Mouse (Mus musculus): ENCODE results near the gene Sbds.
"Not testable (repeated sequence)": the region's sequence is repeated elsewhere in the genome, so short reads cannot be mapped to it uniquely, and the experiment has no call there.

The Sbds gene

DNA sequence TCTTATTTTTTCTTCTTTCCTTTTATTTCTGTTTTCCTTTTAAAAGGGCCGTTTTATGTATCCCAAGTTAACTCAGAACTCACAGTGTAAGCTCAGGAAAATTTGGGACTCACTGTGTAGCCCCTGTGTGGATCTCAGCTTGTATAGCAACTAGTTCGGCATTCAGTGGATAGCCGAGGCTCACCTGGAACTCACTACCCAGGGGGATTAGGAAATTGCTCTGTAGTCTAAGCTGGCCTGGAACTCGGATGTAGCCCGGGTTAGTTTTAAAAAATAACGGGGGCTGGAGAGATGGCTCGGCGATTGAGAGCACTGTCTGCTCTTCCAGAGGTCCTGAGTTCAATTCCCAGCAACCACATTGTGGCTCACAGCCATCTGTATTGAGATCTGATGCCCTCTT is 2.0 kb upstream of the Sbds start:
- in situ Hi-C loops (cut with MboI): no loop called here

DNA sequence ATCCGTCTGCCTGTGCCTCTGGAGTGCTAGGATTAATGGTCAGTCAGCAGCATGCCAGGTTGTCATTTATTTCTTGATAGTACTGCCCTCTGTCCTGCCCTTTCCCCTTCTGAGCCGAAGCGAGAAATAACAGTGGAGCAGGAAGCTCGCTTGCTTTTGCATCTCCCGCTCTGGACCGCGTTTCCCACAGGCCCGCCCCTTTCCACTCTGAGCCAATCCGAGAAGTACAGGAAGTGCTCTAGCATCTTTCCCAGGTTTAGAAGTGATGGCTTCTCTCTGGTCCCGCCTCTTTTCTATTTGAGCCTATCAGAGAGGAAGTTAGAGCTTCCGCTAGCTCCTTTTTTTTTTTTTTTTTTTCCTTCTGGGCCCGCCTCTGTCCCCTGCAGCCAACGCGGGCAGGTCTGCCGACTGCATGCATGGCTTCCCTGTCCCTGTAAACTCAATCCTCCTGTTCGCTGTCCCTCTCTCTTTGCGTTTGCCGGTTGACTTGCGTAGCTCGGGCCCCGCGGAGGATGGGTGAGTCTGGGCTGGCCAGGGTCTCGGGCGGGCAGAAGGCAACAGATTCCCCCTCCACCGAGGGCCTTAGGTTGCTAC is 1.4 kb upstream of the Sbds start:
- in situ Hi-C loops (cut with MboI): no loop called here

DNA sequence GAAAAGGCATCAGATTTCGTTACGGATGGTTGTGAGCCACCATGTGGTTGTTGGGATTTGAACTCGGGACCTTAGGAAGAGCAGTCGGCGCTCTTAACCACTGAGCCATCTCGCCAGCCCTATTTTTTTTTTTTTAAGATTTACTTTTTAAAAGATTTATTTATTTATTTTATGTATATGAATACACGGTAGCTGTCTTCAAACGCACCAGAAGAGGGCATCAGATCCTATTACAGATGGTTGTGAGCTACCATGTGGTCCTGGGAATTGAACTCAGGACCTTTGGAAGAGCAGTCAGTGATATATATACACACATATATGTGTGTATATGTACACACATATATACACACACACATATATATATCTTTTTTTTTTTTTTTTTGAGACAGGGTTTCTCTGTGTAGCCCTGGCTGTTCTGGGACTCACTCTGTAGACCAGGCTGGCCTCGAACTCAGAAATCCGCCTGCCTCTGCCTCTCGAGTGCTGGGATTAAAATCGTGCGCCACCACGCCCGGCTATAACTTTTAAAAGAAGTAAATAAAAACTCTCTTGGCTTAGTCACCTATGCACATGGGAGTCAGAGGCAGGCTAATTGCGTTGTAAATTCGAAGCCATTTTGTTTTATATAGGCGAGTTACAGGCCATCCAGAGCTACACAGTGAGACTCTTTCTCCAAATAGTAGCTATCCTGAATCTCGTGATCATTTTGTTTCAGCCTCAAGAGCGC is 632 bp upstream of the Sbds start:
- in situ Hi-C loops (cut with MboI): not testable (repeated sequence)

DNA sequence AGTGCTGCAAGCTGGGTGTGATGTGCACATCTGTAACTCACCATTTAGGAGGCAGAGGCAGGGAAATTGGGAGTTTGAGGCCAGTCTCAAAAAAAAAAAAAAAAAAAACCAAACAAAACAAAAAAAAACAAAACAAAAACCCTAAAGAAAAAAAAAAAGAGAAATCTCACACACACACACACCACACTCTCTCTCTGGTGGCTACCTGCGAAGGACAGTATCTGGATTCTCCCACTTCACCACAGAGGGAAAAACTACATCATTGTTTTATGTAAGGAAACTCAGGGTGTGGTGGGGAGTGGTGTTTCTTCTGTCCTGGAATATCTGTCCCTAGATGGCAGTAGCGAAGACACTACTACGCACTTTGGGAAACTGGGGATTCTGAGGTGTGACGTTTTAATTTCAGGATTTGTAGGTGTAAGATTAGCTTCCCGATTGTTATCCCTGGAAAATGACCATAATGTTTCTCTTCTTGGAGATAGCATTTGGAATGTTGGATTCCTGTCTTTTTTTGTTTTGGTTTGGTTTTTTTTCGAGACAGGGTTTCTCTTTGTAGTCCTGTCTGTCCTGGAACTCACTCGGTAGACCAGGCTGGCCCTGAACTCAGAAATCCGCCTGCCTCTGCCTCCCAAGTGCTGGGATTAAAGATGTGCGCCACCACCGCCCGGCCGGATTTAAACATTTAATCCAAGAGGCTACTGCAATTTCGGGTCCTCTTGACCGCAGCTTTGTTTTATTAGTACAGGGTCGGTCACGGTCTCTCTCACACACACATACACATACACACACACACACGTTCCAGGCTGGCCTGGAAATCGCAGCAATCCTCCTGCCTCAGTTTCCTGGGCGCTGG is 940 bp downstream of the Sbds start:
- in situ Hi-C loops (cut with MboI): no loop called here

DNA sequence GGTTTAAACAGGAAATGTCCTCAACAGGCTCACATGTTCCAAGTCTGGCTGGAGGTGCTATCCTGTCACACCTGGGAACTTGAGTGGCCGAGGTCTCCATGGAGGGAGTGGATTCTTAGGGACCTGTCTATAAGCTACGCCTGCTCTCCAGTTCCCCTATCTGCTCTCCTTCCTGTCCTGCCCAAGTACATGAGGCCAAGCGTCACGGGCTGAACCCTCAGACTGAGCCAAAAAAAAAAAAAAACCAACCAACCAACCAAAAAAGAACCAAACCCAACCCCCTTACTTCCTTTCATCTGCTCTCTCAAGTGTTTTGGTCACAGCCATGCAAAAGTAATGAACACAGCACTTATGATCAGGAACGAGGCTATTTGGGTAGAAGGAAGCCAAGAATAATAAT is 7.5 kb downstream of the Sbds start:
- in situ Hi-C loops (cut with MboI): no loop called here

DNA sequence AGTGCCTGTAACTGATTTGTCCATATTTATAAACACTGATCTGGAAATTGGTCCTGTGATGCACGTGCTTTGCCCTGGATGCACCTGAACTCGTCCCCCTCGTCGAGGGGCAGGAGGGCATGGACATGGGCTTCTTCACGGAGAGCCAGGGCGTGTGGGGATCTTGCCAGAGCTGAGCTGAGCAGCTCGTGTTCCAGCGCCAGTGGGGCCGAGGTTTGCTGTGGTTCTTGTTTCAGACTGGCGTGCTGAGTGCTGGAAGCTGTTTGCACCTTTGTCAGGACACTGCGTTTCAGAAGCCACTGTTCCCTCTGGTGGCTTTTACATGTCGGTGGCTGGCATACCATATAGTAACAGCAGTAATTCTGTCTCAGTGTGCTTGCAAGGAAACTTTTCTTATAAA is 13.9 kb downstream of the Sbds start:
- in situ Hi-C loops (cut with MboI): no loop called here

DNA sequence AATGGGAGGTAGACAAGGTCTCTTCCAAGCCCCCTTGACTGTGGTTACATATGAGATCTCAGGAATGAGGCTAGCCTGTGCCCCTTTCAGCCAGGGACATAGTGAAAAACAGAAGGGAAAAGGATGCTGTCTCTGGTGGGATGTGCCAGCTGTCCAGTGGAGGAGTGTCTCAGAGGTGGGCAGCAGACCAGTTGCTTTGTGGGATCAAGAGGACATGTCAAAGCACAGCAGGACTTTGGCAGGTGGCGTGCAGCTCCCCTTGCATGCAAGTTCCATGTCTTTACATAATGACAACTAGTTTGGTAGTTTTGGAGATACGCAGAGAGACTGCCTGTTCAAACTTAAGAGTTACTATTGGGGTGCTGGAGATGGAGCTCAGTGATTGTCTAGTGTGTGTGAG is 15.5 kb downstream of the Sbds start:
- in situ Hi-C loops (cut with MboI): no loop called here

DNA sequence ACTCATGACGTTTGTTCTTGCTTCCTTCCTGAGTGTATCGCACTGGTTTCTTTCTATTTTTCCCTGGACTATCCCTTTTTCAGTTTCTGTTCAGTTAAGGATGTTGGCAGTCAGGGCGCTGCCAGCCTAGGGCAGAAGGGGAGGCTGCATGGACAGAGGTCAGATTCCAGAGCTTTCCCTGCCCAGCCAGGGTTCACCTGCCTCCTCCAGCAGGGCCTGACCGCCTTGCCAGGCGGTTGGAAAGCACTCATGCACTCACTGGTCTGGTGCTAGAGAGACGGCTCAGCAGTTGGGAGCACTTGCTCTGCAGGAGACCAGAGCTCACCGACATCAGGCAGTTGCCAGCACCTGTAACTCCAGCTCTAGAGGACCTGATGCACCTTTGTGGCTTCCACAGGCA is 16.1 kb downstream of the Sbds start:
- in situ Hi-C loops (cut with MboI): no loop called here

DNA sequence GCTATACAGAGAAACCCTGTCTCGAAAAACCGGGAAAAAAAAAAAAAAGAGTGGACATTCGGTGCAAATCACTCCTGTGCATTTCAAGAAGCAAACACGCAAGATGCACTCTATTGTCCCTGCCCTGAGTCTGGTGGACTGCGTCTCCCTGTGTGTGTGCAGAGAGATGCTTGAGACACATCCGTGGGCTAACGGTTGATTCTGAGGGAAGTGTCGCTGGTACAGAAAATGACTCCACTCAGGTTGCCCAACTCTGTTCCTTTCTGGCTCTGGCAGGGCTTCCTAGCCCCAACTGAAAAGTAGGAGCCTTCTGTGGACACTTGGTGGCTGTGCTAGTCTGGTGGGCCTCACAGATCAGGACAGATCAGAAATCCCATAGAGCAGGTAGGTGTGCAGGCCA is 19.0 kb downstream of the Sbds start:
- in situ Hi-C loops (cut with MboI): no loop called here

DNA sequence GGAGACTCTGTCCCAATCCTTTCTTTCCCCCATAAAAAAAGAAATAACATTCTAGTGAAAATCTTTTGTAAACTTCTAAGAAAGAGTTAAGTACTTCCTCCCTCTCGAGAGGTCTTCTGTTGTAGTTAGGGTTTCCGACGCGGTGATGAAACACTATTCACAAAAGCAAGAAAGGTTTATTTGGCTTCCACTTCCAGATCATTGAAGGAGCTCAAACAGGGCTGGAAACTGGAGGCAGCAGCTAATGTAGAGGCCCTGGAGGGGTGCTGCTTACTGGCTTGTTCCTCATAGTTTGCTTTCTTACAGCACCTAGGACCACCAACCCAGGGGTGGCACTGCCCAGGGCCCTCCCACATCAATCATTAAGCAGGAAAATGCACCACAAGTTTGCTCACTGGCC is 27.2 kb downstream of the Sbds start:
- in situ Hi-C loops (cut with MboI): no loop called here

DNA sequence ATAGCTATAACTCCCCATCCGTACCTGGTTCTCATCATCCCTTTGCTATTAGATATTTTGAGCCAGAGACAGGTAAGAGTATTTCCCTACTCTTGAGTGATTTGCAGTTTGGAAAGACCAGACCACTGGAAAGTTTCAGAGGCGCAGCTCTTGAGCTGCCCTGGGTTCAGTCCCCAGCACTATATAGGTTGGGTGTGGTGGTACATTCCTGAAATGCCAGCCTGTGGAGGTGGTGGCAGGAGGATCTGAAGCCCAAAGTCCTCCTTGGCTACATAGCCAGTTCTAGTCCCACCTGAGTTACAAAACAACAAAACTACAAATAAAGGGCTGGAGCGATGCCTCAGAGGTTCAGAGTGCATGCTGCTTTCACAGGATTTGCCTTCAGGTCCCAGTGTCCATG is 28.5 kb downstream of the Sbds start:
- in situ Hi-C loops (cut with MboI): no loop called here

DNA sequence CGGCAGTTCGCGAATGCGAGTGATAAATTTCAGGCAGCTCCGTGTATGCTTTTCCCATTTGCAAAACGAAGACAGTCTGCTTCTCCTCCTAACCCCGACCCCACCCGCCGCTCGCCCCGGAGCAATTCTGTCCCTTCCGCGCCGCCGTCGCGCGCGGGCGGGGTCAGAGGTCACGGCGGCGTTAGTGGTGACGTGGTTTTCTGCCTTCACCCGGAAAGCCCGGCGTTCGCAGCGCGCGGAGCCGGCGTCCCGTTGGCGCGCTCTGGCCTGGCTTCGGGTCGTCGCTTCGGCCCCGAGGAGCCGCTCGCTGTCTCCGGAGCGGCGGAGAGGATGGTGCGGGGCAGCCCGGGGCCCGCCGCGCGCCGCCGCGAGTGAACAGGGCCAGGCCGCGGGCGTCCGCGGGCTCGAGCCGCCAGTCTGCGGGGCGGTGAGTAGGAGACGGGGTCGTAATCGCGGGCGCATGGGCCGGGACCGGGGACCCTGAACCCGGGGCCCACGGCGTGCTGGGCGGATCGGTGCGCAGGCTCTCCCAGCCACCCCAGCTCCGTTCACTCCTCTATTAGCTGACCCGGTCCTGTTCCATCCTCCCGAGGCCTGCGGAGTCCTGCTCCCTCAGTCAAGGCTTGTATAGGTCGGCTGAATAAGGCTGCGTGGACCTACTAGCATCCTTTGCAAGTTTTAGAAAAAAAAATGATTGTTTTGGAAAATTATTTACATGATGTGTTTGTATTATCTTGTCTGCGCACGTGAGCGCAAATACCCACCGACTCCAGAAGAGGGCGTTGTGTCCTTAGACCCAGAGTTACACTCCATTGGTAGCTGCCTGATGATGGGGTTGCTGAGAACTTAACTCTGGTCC is 33.0 kb downstream of the Sbds start:
- in situ Hi-C loops (cut with MboI): no loop called here

DNA sequence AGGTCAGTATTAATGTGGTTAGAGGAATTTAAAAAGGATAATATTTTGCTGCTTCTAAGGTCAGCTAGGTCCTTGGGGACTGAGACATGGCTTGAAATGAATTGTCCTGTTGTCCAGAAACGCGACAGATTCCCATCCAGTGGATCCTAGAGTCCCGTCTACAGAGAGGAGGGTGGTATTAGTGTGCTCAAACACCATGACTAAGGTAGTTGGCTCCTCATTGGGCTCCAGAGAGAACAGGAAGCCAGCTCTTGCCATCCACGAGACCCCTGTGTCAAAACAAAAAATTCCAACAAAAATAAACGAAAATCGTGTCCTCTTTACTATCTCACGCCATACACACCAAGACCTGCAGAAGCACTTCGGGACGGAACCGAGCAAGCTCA is 33.6 kb downstream of the Sbds start:
- in situ Hi-C loops (cut with MboI): no loop called here

DNA sequence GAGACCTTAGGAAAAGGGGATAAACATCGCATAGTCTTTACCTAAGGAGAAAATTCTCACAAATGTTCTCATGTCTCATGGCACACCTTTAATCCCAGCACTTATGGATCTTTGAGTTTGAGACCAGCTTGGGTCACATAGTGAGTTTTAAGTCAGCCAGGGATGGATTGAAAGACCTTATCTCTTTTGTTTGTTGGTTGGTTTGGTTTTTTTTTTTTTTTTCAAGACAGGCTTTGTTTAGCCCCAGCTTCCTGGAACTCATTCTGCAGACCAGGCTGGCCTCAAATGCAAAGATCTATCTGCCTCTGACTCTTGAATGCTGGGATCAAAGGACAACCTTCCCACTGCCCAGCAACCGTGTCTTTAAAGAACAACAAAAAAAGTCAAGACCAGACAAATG is 34.0 kb downstream of the Sbds start:
- in situ Hi-C loops (cut with MboI): no loop called here

DNA sequence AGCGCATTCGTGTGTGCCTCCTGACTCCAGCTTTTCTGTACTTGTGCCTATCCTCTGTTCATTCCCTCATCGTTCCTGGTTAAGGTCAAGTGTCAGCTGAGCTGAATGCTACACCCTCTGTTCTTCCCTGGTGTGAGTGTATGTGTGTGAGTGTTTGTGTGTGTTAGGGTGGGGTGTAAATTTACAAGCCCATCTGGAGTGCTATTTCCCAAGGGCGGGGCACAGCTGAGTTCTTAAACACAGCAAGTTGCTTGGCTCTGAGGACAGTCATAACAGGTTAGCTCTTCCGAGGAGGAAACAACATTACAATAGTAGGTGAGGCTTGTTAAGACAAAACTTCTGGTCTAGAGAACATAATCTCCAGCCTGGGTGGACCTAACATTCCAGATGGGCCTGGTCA is 37.0 kb downstream of the Sbds start:
- in situ Hi-C loops (cut with MboI): no loop called here

DNA sequence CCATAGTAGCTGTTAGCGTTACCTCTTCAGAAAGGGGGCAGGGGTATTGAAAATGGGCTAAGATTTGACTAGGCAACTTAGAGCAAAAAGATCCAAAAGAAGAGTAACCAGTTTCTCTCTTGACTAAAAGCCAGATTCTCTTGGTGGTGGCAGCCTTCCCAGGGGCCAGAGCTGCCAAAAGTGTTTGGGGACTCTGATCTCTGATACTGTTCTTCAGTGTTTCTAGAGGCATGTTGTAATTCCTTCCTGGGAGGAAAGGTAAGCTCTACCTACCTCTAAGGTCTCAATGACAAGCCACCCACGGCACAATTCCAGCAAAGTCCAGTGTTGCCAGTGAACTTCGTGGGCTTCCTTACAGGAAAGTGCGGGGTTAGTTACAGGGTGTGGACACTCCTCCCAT is 37.9 kb downstream of the Sbds start:
- in situ Hi-C loops (cut with MboI): no loop called here

DNA sequence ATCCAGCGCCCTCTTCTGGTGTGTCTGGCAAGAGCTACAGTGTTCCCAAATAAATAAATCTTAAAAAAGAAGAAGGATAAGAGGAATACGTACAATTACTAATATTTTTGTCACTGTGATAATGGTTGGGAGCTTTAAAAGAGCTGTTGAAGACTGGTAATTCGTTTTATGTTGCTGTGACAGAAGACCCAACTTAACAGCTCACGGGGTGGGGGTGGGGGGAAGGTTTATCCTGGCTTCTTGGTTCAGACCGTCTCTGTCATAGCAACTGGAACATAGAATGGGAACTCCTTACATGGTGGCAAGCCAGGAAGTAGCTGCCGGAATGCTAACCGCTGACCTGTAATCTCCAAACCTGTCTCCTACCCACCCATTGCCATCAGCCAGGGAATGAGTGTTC is 38.5 kb downstream of the Sbds start, which contains the start of gene Tmem248:
TSS of gene Tmem248 (plus strand) at position 301 of the 400 bp plus-strand sequence.
- in situ Hi-C loops (cut with MboI): no loop called here

DNA sequence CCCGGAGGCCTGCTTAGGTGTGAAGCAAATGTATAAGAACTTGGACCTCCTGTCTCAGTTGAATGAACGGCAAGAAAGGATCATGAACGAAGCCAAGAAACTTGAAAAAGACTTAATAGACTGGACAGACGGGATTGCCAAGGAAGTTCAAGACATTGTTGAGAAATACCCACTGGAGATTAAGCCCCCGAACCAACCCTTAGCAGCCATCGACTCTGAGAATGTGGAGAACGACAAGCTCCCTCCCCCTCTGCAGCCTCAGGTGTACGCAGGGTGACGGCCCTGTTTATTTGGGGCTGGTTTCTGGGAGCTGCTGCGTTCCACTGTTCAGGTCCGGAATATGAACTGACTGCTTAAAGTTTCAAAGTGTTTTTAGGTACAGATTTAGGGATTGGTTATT is 42.4 kb downstream of the Sbds start:
- in situ Hi-C loops (cut with MboI): no loop called here

DNA sequence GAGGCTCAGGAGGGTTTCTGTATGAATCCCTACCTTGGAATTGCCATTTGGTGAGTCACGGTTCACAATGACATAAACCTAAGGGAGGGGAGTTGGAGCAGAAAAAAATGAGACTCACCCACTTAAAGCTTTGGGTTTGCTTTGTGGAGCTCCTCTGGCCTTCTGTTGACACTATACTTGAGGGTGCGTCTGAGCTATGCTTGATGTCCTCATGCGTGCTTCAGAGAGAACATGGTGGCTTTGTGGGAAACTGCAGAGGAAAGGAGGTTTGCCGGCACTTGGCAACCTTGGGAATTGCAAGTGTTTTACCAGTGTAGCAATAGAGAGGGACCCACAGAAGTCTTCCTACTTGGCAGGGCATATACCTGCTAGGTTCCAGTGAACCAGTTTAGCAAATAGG is 48.0 kb downstream of the Sbds start:
- in situ Hi-C loops (cut with MboI): no loop called here

DNA sequence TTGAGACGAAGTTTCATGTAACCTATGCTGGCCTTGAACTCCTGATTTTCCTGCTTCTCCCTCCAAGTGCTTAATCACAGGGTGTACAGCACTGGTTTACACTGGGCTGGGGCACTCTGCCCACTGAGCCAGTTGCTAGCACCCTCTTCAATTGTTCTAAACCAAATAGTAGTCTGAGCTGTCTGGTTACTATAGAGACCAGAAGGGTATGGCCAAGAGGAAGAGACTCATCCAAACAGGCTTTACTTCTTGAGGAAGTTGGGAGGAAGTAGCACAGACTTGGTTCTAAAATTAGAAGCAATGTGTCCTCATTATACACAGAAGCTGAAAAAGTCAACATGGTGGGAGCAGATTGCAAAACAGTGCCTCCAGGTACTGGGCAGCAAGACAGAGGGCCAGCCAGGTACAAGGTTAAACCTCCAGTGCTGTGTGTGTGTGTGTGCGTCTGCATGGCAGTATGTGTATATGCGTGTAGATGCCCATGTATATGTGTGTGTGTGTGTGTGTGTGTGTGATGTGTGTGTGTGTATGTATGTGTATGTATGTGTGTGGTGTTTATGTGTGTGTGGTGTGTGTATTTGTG is 49.8 kb downstream of the Sbds start:
- in situ Hi-C loops (cut with MboI): no loop called here

DNA sequence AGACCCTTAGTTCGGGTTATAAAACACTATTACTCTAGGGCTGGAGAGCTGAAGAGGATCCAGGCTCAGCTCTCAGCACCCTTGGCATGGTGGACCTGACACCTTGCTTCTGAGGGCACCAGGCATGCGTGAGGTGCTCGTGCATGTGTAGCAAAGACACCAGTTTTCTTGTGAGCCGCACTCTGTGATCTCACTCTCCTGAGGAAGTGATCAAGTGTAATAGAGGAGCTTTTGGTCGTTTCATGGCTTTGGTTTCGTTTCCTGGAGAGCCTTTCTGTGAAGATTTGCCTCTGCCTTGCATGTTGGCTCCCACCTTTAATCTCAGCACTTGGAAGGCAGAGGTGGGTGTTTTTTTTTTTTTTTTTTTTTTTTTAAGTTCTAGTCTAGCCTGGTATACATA is 50.8 kb downstream of the Sbds start:
- in situ Hi-C loops (cut with MboI): no loop called here

DNA sequence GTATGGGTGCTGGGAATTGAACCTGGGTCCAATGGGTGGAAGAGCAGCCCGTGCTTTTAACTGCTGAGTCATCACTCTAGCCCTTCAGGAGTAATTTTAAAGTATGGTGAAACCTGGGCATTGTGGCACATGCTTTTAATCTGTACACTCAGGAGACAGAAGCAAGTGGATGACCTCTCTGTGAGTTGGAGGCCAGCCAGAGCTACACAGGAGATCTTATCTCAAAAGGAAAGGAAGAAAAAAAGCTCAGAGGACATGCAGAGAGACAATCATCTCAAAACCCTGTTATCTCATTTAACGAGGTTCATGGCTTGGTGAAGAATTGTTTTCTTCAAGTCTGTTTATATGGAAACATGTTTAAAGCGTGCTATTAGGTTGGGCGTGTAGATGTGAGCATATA is 51.4 kb downstream of the Sbds start:
- in situ Hi-C loops (cut with MboI): no loop called here
